Mouse (Mus musculus) cortical plate, adult 2 months (tissue): ENCODE measurements around the gene Smc4.

Experiments
- CTCF ChIP-seq: fragments of 200-500 bp; IDR thresholded peaks from 2 replicates; pipeline ENCODE4 v1.5.1; 2011; ENCODE audit warnings: mild to moderate bottlenecking, control low read depth, low read length; ENCODE audit not compliant: insufficient read depth; ENCODE audit errors: extremely low read depth
- POLR2A ChIP-seq: fragments of 200-500 bp; IDR thresholded peaks from 2 replicates; pipeline ENCODE4 v1.6.1; 2011; ENCODE audit warnings: mild to moderate bottlenecking, low read length, control low read depth; ENCODE audit not compliant: insufficient read depth; ENCODE audit errors: extremely low read depth

GRCm38 (mm10) chr3:69054760-69055432, 50.4 kb downstream of the Smc4 start:
- TF ChIP-seq CTCF (no peak), POLR2A (no peak)
